Mouse (Mus musculus) adrenal gland, postnatal 25 days (tissue): Measurements from ENCODE around the gene D330045A20Rik. TPM values are rescaled to one million over a fixed set of nuclear protein-coding genes. Genes with fewer than 3 reads are reported as not detected.
"Not testable (repeated sequence)": the region's sequence is repeated elsewhere in the genome, so short reads cannot be mapped to it uniquely, and the experiment has no call there.

Source experiments
- DNase-seq: peaks from one replicate; pipeline ENCODE4 v3.0.0; 2021; ENCODE audit warnings: mixed read lengths
- total RNA-seq: library from RNA; stranded (reverse); gene quantifications from 2 replicates; pipeline ENCODE4 v1.2.3, GENCODE M21; 2021

The D330045A20Rik gene
- total RNA-seq, 1 experiment from 2014 or later = 0.73 TPM

GRCm38 (mm10) chrX:139578649-139579278 lies 98.6 kb downstream of the D330045A20Rik start:
- no peak for DNase-seq

- DNase-seq = no peak
Measured at GRCm38 (mm10) chrX:139583616-139584015, 103.4 kb downstream of the D330045A20Rik start.

- DNase-seq = not testable (repeated sequence)
Measured at GRCm38 (mm10) chrX:139586676-139587075, 106.5 kb downstream of the D330045A20Rik start.

GRCm38 (mm10) chrX:139596404-139596803 lies 116.2 kb downstream of the D330045A20Rik start:
- no peak for DNase-seq

Other genes with a start within 250 kb of the D330045A20Rik start
- not detected in 2 replicates for gene Trap1a, start 146.7 kb upstream of the D330045A20Rik start, total RNA-seq
- gene Rnf128, start 82.9 kb downstream of the D330045A20Rik start, total RNA-seq = 44.1 and 48.8 TPM in 2 replicates
- gene Tbc1d8b, start 204.6 kb downstream of the D330045A20Rik start, total RNA-seq = 7.8 and 8.2 TPM in 2 replicates
- gene Gm15013, start 234.1 kb downstream of the D330045A20Rik start, total RNA-seq = not detected in 2 replicates